Mouse (Mus musculus) MEL (cell line): ENCODE measurements around the gene Vmn2r26. TPM values are rescaled to one million over a fixed set of nuclear protein-coding genes. Genes with fewer than 3 reads are reported as not detected.

ENCODE experiments used
- DNase-seq: peaks from one replicate; pipeline ENCODE4 v3.0.0; 2011; ENCODE audit warnings: low read depth, low spot score
- H3K27ac ChIP-seq: 2 replicates; pipeline ENCODE4 v1.5.1; 2012; ENCODE audit warnings: low read depth, mild to moderate bottlenecking, control low read depth, low read length, moderate library complexity; ENCODE audit not compliant: control insufficient read depth
- H3K27me3 ChIP-seq, 2 experiments: fragments of 150-350 bp in 1 of 2; sonication (generic) in 1 of 2; 2 replicates each; pipeline ENCODE4 v1.6.1; 2012; ENCODE audit warnings: low read length in 2 of 2, mild to moderate bottlenecking in 2 of 2, improper control_type of control experiment in 1 of 2, moderate library complexity in 1 of 2; ENCODE audit not compliant: insufficient read depth in 2 of 2, control insufficient read depth in 1 of 2
- H3K36me3 ChIP-seq, 2 experiments: 2 replicates each; pipeline ENCODE4 v1.6.1; 2012 to 2014; ENCODE audit warnings: low read length in 2 of 2, improper control_type of control experiment in 1 of 2, inconsistent platforms in 1 of 2, mild to moderate bottlenecking in 1 of 2; ENCODE audit not compliant: insufficient read depth in 2 of 2, control insufficient read depth in 1 of 2
- H3K4me1 ChIP-seq, 2 experiments: fragments of 150-350 bp in 1 of 2; sonication (generic) in 1 of 2; 2 replicates each; pipeline ENCODE4 v1.6.1; 2012; ENCODE audit warnings: low read length in 2 of 2, improper control_type of control experiment in 1 of 2, mild to moderate bottlenecking in 1 of 2; ENCODE audit not compliant: insufficient read depth in 2 of 2, control insufficient read depth in 1 of 2
- H3K4me3 ChIP-seq, 2 experiments: fragments of 150-350 bp in 1 of 2; sonication (generic) in 1 of 2; 2 replicates each; pipeline ENCODE4 v1.5.1; 2012; ENCODE audit warnings: low read depth in 2 of 2, low read length in 2 of 2, mild to moderate bottlenecking in 2 of 2, moderate library complexity in 2 of 2, control low read depth in 1 of 2, improper control_type of control experiment in 1 of 2; ENCODE audit not compliant: control insufficient read depth in 1 of 2, insufficient read depth in 1 of 2
- H3K79me2 ChIP-seq: 2 replicates; pipeline ENCODE4 v1.6.1; 2012; ENCODE audit warnings: mild to moderate bottlenecking, low read length, moderate library complexity; ENCODE audit not compliant: control insufficient read depth, poor library complexity, insufficient read depth
- H3K9ac ChIP-seq: 2 replicates; pipeline ENCODE4 v1.6.1; 2012; ENCODE audit warnings: low read depth, mild to moderate bottlenecking, control low read depth, low read length, moderate library complexity; ENCODE audit not compliant: control insufficient read depth, poor library complexity, severe bottlenecking
- H3K9me3 ChIP-seq: fragments of 150-350 bp; sonication (generic); replicated peaks from 2 replicates; pipeline ENCODE4 v1.6.1; 2012; ENCODE audit warnings: mild to moderate bottlenecking, low read length, improper control_type of control experiment, moderate library complexity; ENCODE audit not compliant: insufficient read depth
- CHD2 ChIP-seq: IDR thresholded peaks from 2 replicates; pipeline ENCODE4 v1.6.1; 2011; ENCODE audit warnings: low read length, improper control_type of control experiment
- CTCF ChIP-seq, 3 experiments: IDR thresholded peaks in 2 of 3; conservative IDR thresholded peaks in 1 of 3; 2 replicates each; pipeline ENCODE4 v1.5.1; 2011 to 2012; ENCODE audit warnings: low read length in 3 of 3, low read depth in 2 of 3, mild to moderate bottlenecking in 2 of 3, improper control_type of control experiment in 1 of 3, inconsistent platforms in 1 of 3, mixed read lengths in 1 of 3, moderate library complexity in 1 of 3; ENCODE audit not compliant: control insufficient read depth in 1 of 3, insufficient read depth in 1 of 3, poor library complexity in 1 of 3, severe bottlenecking in 1 of 3
- E2F4 ChIP-seq: IDR thresholded peaks from 2 replicates; pipeline ENCODE4 v1.6.1; 2011; ENCODE audit warnings: low read depth, low read length, improper control_type of control experiment, borderline replicate concordance
- ETS1 ChIP-seq: IDR thresholded peaks from 2 replicates; pipeline ENCODE4 v1.6.1; 2012; ENCODE audit warnings: low read depth, mild to moderate bottlenecking, inconsistent platforms, low read length, improper control_type of control experiment, moderate library complexity
- MXI1 ChIP-seq: IDR thresholded peaks from 2 replicates; pipeline ENCODE4 v1.6.1; 2011; ENCODE audit warnings: mild to moderate bottlenecking, low read depth, low read length, improper control_type of control experiment
- POLR2A ChIP-seq, 2 experiments: IDR thresholded peaks; 2 replicates each; pipeline ENCODE4 v1.6.1; 2011 to 2012; ENCODE audit warnings: low read length in 2 of 2, mild to moderate bottlenecking in 2 of 2, control low read depth in 1 of 2, improper control_type of control experiment in 1 of 2, low read depth in 1 of 2, moderate library complexity in 1 of 2; ENCODE audit not compliant: control insufficient read depth in 1 of 2, insufficient read depth in 1 of 2, poor library complexity in 1 of 2
- POLR2AphosphoS5 ChIP-seq: IDR thresholded peaks from 2 replicates; pipeline ENCODE4 v1.6.1; 2012; ENCODE audit warnings: low read depth, borderline replicate concordance, mild to moderate bottlenecking, inconsistent platforms, low read length, moderate library complexity, mixed read lengths
- SIN3A ChIP-seq: IDR thresholded peaks from 2 replicates; pipeline ENCODE4 v1.6.1; 2012; ENCODE audit warnings: low read length, improper control_type of control experiment, inconsistent platforms
- TBP ChIP-seq: IDR thresholded peaks from 2 replicates; pipeline ENCODE4 v1.8.0; 2011; ENCODE audit warnings: low read depth, low read length, improper control_type of control experiment
- USF2 ChIP-seq, 2 experiments: IDR thresholded peaks; 2 replicates each; pipeline ENCODE4 v1.6.1; 2011 to 2012; ENCODE audit warnings: improper control_type of control experiment in 2 of 2, low read length in 2 of 2, borderline replicate concordance in 1 of 2, inconsistent platforms in 1 of 2, low read depth in 1 of 2, mild to moderate bottlenecking in 1 of 2; ENCODE audit not compliant: insufficient read depth in 1 of 2
- polyA plus RNA-seq, 2 experiments: library from polyadenylated mRNA; stranded (reverse) in 1 of 2; unstranded in 1 of 2; fragments of >175 nt in 1 of 2; fragments of >200 nt in 1 of 2; gene quantifications; 2 replicates each; pipeline versions ENCODE4 v1.2.1 to v1.2.4; 2012; ENCODE audit warnings: low replicate concordance in 2 of 2, low read depth in 1 of 2; ENCODE audit not compliant: insufficient read length in 2 of 2, insufficient read depth in 1 of 2, missing spikeins in 1 of 2
- total RNA-seq: library from RNA; depleted of rRNA; stranded (reverse); fragments of 300-350 nt; gene quantifications from 2 replicates; pipeline ENCODE4 v1.2.3, GENCODE M21; 2012; rRNA removed

The Vmn2r26 gene
- total and polyA plus RNA-seq, 3 experiments: not detected

DNA sequence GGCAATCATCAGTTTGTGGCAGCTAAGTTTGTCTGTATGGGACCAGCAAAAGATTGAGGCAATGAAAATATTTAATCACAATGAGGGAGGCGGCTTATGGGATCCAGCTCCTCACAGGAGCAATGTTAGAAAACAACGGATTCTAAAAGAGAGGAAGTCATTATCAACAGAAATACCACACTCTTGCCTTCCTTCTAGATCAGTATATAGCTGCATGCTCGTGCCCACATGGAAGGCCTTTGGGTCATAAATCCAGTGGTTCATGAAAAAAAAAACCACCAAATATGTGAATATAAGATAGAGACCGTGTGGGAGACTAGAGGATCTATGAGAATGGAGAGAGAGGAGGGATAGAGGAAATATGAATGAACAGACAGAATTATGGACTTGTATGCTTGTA lies 78.0 kb downstream of the Vmn2r26 start:
- Histone ChIP-seq H3K9ac (no peak overlapping the region), H3K27me3 (no peaks in the 10 kb centered on the region)

More for the DNA sequence above, 78.0 kb downstream of the Vmn2r26 start:
- Histone ChIP-seq H3K27ac (no peak overlapping the region), H3K79me2 (no peaks in the 10 kb centered on the region), H3K36me3 (no peaks in the 10 kb centered on the region), H3K4me1 (no peaks in the 10 kb centered on the region), H3K9me3 (no peaks in the 10 kb centered on the region), H3K4me3 (no peak overlapping the region)
- TF ChIP-seq USF2 (IDR thresholded peaks at IDR 0.05; ENCODE audit: borderline replicate concordance in 1 of 2, insufficient read depth in 1 of 2, low read depth in 1 of 2, low read length in 2 of 2): no peak
- no peak for TF ChIP-seq CHD2
- TF ChIP-seq CTCF (IDR thresholded peaks at IDR 0.05 in 2 of 3, conservative IDR thresholded peaks at IDR 0.05 in 1 of 3; ENCODE audit: control insufficient read depth in 1 of 3, insufficient read depth in 1 of 3, low read depth in 2 of 3, low read length in 3 of 3, poor library complexity in 1 of 3, severe bottlenecking in 1 of 3): no peak
- TF ChIP-seq E2F4: no peak
- no peak for TF ChIP-seq ETS1
- TF ChIP-seq MXI1: no peak
- TF ChIP-seq SIN3A: no peak
- TF ChIP-seq POLR2A (IDR thresholded peaks at IDR 0.05; ENCODE audit: control insufficient read depth in 1 of 2, insufficient read depth in 1 of 2, low read depth in 1 of 2, low read length in 2 of 2, poor library complexity in 1 of 2): no peak
- TF ChIP-seq POLR2AphosphoS5: no peak
- TF ChIP-seq TBP: no peak
- DNase-seq: no peak

Other genes starting within 250 kb of the Vmn2r26 start
- not detected in 2 replicates for gene Vmn2r24, start 245.7 kb upstream of the Vmn2r26 start, total RNA-seq
- under 1 TPM in 1 of 2 experiments, not detected in 1; 0.01 TPM for gene Vmn2r24, start 245.7 kb upstream of the Vmn2r26 start, polyA plus RNA-seq
- gene Vmn2r25, start 171.1 kb upstream of the Vmn2r26 start, total RNA-seq: 0.04 TPM in 1 of 2 replicates, not detected in the other
- gene Vmn2r25, start 171.1 kb upstream of the Vmn2r26 start, polyA plus RNA-seq: not detected
- gene Vmn2r27, start 207.3 kb downstream of the Vmn2r26 start, total RNA-seq: not detected in 2 replicates
- not detected for gene Vmn2r27, start 207.3 kb downstream of the Vmn2r26 start, polyA plus RNA-seq